Mouse (Mus musculus) ovary, postnatal 10 days (tissue): ENCODE measurements at regions not wholly inside any gene's neighbourhood (a gene's known extent, or its start where the extent isn't known, plus 50 kb on each side); places are given as distances from the start of the nearest gene placed in this dataset.

Source experiments
- DNase-seq: peaks from one replicate; pipeline ENCODE4 v3.0.0; 2022; ENCODE audit warnings: low spot score

GRCm38 (mm10) chr2:169351547-169351946, 236.0 kb downstream of the Gm11011 start:
- DNase-seq: no peak

- no peak for DNase-seq
These were observed 241.4 kb downstream of the Gm11011 start for GRCm38 (mm10) chr2:169346107-169346506.

DNA sequence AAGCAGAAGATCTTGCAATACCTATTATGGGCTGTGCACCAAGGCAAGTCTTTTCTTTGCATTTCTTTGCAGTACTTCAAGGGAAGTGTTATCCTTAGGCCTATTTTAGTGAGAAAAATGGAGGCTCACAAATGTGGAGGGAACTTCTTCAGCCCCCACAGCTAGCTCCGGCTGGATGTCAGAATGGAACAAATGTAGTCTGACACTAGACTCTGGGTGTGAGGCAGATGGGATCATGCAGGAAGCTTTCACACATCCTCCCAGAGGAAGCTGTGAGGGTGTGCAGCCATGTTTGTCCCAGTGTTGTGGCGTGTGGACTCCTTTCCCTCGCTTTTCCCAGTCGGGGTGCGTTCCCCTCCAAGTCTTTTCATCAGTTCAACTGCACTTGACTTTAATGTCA, 268.0 kb downstream of the Gm11011 start:
- no peak for DNase-seq

DNA sequence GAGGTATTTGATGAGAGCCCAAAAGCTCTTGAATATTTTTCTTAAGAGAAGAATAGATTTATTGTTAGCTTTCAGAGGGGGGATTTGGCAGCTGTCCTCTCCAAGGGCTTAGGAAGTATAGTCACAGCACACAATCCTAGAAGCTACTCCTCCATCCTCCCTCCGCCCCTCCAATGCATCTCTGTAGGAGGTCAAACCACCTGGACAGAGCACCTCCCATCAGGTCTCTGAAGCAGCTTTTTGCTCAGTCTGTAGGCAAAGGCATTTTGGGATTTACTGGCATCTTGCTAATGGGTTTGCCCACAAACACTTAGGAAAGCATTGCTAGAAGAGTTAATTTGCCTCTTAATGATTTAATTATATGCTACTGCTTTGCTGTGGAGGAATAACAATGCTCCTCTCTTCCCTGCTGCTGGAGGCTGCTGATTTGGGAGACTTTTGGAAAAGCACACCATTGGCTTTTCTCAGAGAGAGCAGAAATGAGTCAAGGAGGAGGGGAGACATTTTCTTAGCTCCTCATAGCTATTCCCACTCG, 273.1 kb downstream of the Gm11011 start:
- DNase-seq: no peak

GRCm38 (mm10) chr2:169311821-169312220, 275.7 kb downstream of the Gm11011 start:
- no peak for DNase-seq

GRCm38 (mm10) chr2:169311356-169311755, 276.2 kb downstream of the Gm11011 start:
- DNase-seq: no peak

- DNase-seq: no peak
These were observed 283.2 kb downstream of the Gm11011 start for GRCm38 (mm10) chr2:169304360-169304759.

GRCm38 (mm10) chr2:169300966-169301365, 286.6 kb downstream of the Gm11011 start:
- no peak for DNase-seq

DNA sequence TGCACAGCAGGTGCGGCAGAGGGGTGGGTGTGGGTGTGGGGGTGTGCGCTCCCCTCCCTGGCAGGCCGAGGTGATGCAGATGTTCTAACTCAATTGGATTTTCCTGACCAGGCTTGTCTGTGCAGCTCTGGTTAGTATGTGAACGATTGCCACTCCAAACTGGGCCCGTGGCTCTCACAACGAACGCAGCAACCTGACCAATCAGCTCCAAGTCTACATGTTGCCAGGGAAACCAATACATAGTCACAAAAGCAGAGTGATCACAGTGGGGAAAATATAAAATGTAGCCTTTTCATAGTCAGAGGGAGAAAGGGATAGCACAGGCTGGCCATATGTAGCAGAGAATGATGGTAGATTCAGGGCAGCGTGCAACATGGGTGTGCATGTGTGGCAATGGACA, 287.1 kb downstream of the Gm11011 start:
- DNase-seq: no peak

GRCm38 (mm10) chr2:169297841-169298627, 289.5 kb downstream of the Gm11011 start:
- peak; percentile 9 for DNase-seq

GRCm38 (mm10) chr2:169297226-169297625, 290.3 kb downstream of the Gm11011 start:
- no peak for DNase-seq

- no peak for DNase-seq
These were observed 294.2 kb downstream of the Gm11011 start for GRCm38 (mm10) chr2:169293351-169293750.

- DNase-seq: no peak
These were observed 298.5 kb downstream of the Gm11011 start for GRCm38 (mm10) chr2:169288891-169289605.

GRCm38 (mm10) chr2:169286701-169287100, 300.8 kb downstream of the Gm11011 start:
- DNase-seq: no peak

GRCm38 (mm10) chr2:169282508-169283117, 304.9 kb downstream of the Gm11011 start:
- DNase-seq: no peak

- no peak for DNase-seq
These were observed 312.2 kb downstream of the Gm11011 start for GRCm38 (mm10) chr2:169275371-169275770.

- DNase-seq: no peak
These were observed 313.4 kb downstream of the Gm11011 start for GRCm38 (mm10) chr2:169274101-169274500.

GRCm38 (mm10) chr2:169272622-169273021, 314.9 kb downstream of the Gm11011 start:
- DNase-seq: no peak

DNA sequence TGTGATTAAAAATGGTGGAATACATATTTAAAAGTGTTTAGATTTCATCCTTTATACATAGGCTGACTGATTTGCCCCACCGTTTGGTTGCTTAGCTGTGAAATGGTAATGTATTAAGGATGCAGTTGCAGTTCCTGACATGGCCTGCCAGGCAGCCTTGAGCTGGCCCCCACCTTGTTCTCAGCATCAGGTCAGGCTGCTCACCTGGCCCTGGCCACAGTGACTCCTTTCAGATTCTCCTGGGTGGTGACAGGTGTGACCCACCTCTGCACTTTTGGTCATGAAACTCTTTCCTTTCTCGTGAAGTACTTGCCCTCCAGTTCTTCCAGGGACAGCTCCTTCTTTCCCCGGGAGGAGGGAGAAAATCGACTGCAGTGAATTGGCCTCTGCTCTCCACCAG, 315.5 kb downstream of the Gm11011 start:
- DNase-seq: no peak

- no peak for DNase-seq
These were observed 305.2 kb upstream of the Zfp64 start for GRCm38 (mm10) chr2:169260636-169261035.

GRCm38 (mm10) chr2:169244572-169244971, 289.2 kb upstream of the Zfp64 start:
- no peak for DNase-seq

GRCm38 (mm10) chr2:169243981-169244380, 288.6 kb upstream of the Zfp64 start:
- DNase-seq: no peak

DNA sequence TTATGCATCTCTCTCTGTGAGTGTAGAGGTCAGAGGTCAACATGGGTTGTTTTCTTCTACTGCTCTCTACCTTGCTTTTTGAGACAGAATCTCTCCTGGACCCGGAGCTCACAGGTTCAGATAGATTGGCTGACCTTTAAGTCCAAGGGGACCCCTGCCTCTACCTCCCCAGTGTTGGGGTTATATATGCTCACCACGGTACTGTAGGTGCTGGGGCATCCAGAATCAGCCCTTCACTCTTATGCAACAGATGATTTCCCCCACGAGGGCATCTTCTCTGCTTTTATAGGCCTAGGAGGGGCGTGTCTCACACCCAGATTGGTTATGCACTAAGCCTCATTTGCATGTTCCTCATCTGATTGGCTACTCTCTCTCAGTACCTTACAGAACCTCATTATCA, 282.5 kb upstream of the Zfp64 start:
- no peak for DNase-seq
